Mouse (Mus musculus): Measurements from ENCODE around the gene Stxbp3. TPM values are rescaled to one million over a fixed set of nuclear protein-coding genes. Genes with fewer than 3 reads are reported as not detected.

The Stxbp3 gene
- polyA plus RNA-seq, 1 experiment from 2014 or later = 27.8 TPM

DNA sequence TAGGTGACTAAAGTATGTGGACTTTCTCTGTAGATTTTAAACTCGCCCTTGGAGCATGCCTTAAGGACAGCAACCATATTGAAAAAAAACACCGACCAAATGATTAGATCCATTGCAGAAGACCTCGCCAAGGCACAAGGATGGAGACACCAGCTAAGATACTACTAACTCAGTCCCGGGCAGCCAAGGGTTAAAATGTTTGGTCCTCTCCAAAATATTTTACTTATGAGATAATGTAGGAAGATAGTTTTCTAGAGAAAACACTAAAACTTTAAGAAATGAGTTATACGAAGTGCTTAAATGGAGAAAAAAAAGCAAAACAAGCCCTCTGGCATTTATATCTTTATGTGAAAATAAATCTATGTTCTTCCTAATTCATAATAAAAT lies 58.4 kb downstream of the Stxbp3 start:
- Histone ChIP-seq H3K36me3 (no peaks in the 10 kb centered on the region), H3K27me3 (replicated peaks) (no peaks in the 10 kb centered on the region), H3K4me2 (no peak overlapping the region), H3K27ac (ENCODE audit: poor library complexity, severe bottlenecking) (no peak overlapping the region), H3K9me3 (replicated peaks) (peaks cover 12% of the 10 kb centered on the region), H3K4me1 (replicated peaks) (peaks cover 6% of the 10 kb centered on the region), H3K9ac (no peak overlapping the region), H3K4me3 (no peak overlapping the region)
- WGBS = 62% methylated on average over 5 of the region's 5 CpGs
- no peak for ATAC-seq (ENCODE audit: insufficient number of reproducible peaks, low FRiP score)

DNA sequence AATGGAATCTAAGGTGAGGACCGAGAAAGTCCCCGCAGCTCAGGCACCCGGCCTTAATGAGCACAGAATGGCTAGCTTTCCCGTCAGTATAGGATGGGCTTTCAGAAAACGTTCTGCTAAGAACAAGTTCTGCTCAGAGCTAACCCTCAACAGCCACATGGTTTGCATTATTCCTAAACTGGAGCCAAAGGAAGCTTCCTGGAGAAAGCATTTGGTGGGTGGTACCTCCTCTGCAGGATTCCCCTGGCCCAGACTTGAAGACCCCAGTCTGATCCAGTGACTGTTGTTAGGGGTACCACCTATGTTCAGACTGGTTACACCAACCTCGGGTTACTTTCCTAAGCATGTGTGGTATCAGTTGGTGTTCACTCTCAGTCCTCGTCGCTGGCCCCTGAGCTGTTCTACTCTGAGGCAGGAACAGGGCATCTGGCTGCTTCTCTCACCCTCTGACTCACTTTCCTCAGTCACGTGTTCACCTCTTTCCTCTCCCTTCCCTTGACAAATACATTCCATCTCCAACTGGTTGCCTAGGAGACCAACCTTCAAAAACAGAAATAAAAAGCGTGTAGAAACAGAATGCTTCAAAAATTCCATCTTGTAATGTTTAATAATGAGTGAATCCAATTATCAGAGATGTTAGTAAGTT lies 59.0 kb downstream of the Stxbp3 start:
- no peaks in the 10 kb centered on the region for H3K36me3 ChIP-seq
- no peak overlapping the region for H3K4me2 ChIP-seq
- 60% methylated on average over 10 of the region's 10 CpGs for WGBS
- peaks cover 6% of the 10 kb centered on the region for H3K4me1 ChIP-seq (replicated peaks)
- no peak overlapping the region for H3K9ac ChIP-seq
- H3K27ac ChIP-seq (ENCODE audit: poor library complexity, severe bottlenecking) = peak overlapping the region; percentile 38; the same call in 1 of the 2 replicates
- no peak overlapping the region for H3K4me3 ChIP-seq
- H3K9me3 ChIP-seq (replicated peaks) = peaks cover 12% of the 10 kb centered on the region
- peak; percentile 64; the same call in 1 of the 2 replicates for ATAC-seq (ENCODE audit: insufficient number of reproducible peaks, low FRiP score)
- H3K27me3 ChIP-seq (replicated peaks) = no peaks in the 10 kb centered on the region

GRCm38 (mm10) chr3:108778761-108779540 lies 61.4 kb downstream of the Stxbp3 start:
- Histone ChIP-seq H3K27ac (ENCODE audit: poor library complexity, severe bottlenecking) (no peak overlapping the region), H3K4me1 (replicated peaks) (peaks cover 6% of the 10 kb centered on the region), H3K4me3 (no peak overlapping the region), H3K27me3 (replicated peaks) (0 out of 2 replicates have a peak, but pooled peaks cover 6% of the 10 kb centered on the region), H3K9ac (no peak overlapping the region), H3K4me2 (no peak overlapping the region), H3K9me3 (replicated peaks) (no peaks in the 10 kb centered on the region), H3K36me3 (no peaks in the 10 kb centered on the region)
- 71% methylated on average over 4 of the region's 4 CpGs for WGBS
- ATAC-seq (ENCODE audit: insufficient number of reproducible peaks, low FRiP score) = no peak

- Histone ChIP-seq H3K4me2 (no peak overlapping the region), H3K9ac (no peak overlapping the region), H3K27ac (ENCODE audit: poor library complexity, severe bottlenecking) (no peak overlapping the region), H3K4me1 (replicated peaks) (peaks cover 6% of the 10 kb centered on the region), H3K27me3 (replicated peaks) (0 out of 2 replicates have a peak, but pooled peaks cover 6% of the 10 kb centered on the region), H3K36me3 (no peaks in the 10 kb centered on the region), H3K4me3 (no peak overlapping the region), H3K9me3 (replicated peaks) (no peaks in the 10 kb centered on the region)
- 77% methylated on average over 3 of the region's 3 CpGs for WGBS
- ATAC-seq (ENCODE audit: insufficient number of reproducible peaks, low FRiP score) = no peak
Observed at GRCm38 (mm10) chr3:108772811-108773210, 67.5 kb downstream of the Stxbp3 start.

GRCm38 (mm10) chr3:108772211-108772610 lies 68.1 kb downstream of the Stxbp3 start:
- H3K4me3 ChIP-seq = no peak overlapping the region

GRCm38 (mm10) chr3:108770725-108771368 lies 69.5 kb downstream of the Stxbp3 start:
- 29% methylated on average over 6 of the region's 6 CpGs for WGBS
- Histone ChIP-seq H3K27ac (ENCODE audit: poor library complexity, severe bottlenecking) (no peak overlapping the region), H3K4me2 (no peak overlapping the region), H3K9ac (no peak overlapping the region), H3K4me1 (replicated peaks) (peaks cover 6% of the 10 kb centered on the region), H3K36me3 (no peaks in the 10 kb centered on the region), H3K9me3 (replicated peaks) (no peaks in the 10 kb centered on the region), H3K27me3 (replicated peaks) (0 out of 2 replicates have a peak, but pooled peaks cover 3% of the 10 kb centered on the region), H3K4me3 (no peak overlapping the region)
- ATAC-seq (ENCODE audit: insufficient number of reproducible peaks, low FRiP score) = peak; percentile 56; the same call in 1 of the 2 replicates

More at GRCm38 (mm10) chr3:108772211-108772610, 68.1 kb downstream of the Stxbp3 start:
- H3K36me3 ChIP-seq = no peaks in the 10 kb centered on the region
- H3K4me2 ChIP-seq = no peak overlapping the region
- ATAC-seq (ENCODE audit: insufficient number of reproducible peaks, low FRiP score) = no peak
- H3K9me3 ChIP-seq (replicated peaks) = no peaks in the 10 kb centered on the region
- peaks cover 6% of the 10 kb centered on the region for H3K4me1 ChIP-seq (replicated peaks)
- 0 out of 2 replicates have a peak, but pooled peaks cover 6% of the 10 kb centered on the region for H3K27me3 ChIP-seq (replicated peaks)
- 76% methylated on average over 13 of the region's 13 CpGs for WGBS
- H3K9ac ChIP-seq = no peak overlapping the region
- H3K27ac ChIP-seq (ENCODE audit: poor library complexity, severe bottlenecking) = no peak overlapping the region

- Histone ChIP-seq H3K4me1 (replicated peaks) (peaks cover 12% of the 10 kb centered on the region), H3K36me3 (no peaks in the 10 kb centered on the region), H3K9ac (no peak overlapping the region), H3K9me3 (replicated peaks) (no peaks in the 10 kb centered on the region), H3K27ac (ENCODE audit: poor library complexity, severe bottlenecking) (no peak overlapping the region), H3K27me3 (replicated peaks) (no peaks in the 10 kb centered on the region), H3K4me2 (no peak overlapping the region), H3K4me3 (no peak overlapping the region)
- ATAC-seq (ENCODE audit: insufficient number of reproducible peaks, low FRiP score) = no peak
- WGBS = 67% methylated on average over 6 of the region's 6 CpGs
Observed at GRCm38 (mm10) chr3:108769547-108769946, 70.8 kb downstream of the Stxbp3 start.

DNA sequence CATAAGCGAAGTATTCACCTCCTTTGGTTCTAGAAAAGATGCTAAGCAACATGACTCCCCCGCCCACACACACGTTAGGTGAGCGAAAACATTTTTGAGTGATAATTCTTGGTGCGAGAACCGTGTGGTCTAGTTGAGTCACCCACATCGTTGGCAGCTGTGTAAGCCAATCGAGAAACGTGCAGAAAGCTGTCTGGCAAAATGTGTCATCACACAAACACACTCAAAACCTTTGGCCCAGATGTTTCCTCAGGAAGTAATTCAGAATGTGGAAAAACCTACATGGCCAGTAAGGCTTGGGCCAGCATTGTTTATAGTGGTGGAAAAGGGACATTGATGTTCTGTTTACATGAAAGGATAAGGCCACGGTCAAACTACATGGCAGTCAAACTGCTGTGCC lies 72.9 kb downstream of the Stxbp3 start:
- Histone ChIP-seq H3K9ac (no peak overlapping the region), H3K36me3 (no peaks in the 10 kb centered on the region), H3K4me1 (replicated peaks) (peaks cover 12% of the 10 kb centered on the region), H3K27ac (ENCODE audit: poor library complexity, severe bottlenecking) (no peak overlapping the region), H3K4me2 (no peak overlapping the region), H3K9me3 (replicated peaks) (no peaks in the 10 kb centered on the region), H3K4me3 (no peak overlapping the region), H3K27me3 (replicated peaks) (no peaks in the 10 kb centered on the region)
- WGBS = 55% methylated on average over 10 of the region's 10 CpGs
- no peak for ATAC-seq (ENCODE audit: insufficient number of reproducible peaks, low FRiP score)

DNA sequence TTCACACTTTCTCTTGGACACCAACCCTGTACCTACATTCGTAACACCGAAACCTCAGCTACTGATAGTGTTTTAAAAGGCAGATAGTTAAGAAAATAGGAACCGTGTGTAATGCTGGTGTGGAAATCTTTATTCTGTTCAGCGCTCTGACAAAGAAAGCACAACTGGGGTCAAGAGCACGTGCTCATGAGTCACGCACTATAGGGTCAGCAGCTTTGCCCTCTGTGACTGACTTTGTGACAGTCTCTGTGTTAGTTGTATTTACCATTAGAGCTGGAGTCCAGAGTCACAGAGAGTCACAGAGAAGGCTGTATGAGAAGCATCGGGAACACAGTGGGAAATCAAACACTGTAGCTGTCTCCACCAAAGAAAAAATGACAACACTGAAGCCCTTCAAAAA lies 73.4 kb downstream of the Stxbp3 start:
- ATAC-seq (ENCODE audit: insufficient number of reproducible peaks, low FRiP score) = no peak
- H3K4me3 ChIP-seq = no peak overlapping the region
- 72% methylated on average over 7 of the region's 7 CpGs for WGBS
- no peaks in the 10 kb centered on the region for H3K9me3 ChIP-seq (replicated peaks)
- H3K4me2 ChIP-seq = no peak overlapping the region
- H3K27ac ChIP-seq (ENCODE audit: poor library complexity, severe bottlenecking) = no peak overlapping the region
- no peak overlapping the region for H3K9ac ChIP-seq
- H3K4me1 ChIP-seq (replicated peaks) = peaks cover 12% of the 10 kb centered on the region
- no peaks in the 10 kb centered on the region for H3K36me3 ChIP-seq
- H3K27me3 ChIP-seq (replicated peaks) = no peaks in the 10 kb centered on the region

DNA sequence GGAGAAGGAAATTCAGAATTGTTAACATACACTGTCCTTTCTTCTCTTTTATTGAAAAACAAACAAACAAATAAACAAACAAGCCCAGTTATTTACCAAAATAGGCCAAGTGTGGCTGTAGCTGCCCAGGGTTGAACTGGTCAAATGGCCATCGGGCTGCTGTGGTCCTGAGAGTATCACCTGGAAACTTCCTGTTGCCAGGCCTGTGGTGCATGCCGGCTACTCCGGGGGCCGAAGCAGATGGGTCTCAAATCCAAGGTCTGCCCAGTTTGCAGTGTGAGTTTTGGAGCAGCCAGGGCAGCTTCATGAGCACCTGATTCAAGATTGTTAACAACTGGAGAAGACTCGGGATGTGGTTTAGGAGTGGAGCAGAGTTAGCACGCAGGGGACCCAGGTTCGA lies 74.8 kb downstream of the Stxbp3 start:
- Histone ChIP-seq H3K9me3 (replicated peaks) (no peaks in the 10 kb centered on the region), H3K4me3 (no peak overlapping the region), H3K27me3 (replicated peaks) (no peaks in the 10 kb centered on the region; the same call in 1 of the 2 replicates), H3K9ac (no peak overlapping the region), H3K27ac (ENCODE audit: poor library complexity, severe bottlenecking) (no peak overlapping the region), H3K36me3 (no peaks in the 10 kb centered on the region), H3K4me2 (no peak overlapping the region), H3K4me1 (replicated peaks) (peaks cover 6% of the 10 kb centered on the region; the same call in 1 of the 2 replicates)
- WGBS = 82% methylated on average over 7 of the region's 7 CpGs
- ATAC-seq (ENCODE audit: insufficient number of reproducible peaks, low FRiP score) = no peak

DNA sequence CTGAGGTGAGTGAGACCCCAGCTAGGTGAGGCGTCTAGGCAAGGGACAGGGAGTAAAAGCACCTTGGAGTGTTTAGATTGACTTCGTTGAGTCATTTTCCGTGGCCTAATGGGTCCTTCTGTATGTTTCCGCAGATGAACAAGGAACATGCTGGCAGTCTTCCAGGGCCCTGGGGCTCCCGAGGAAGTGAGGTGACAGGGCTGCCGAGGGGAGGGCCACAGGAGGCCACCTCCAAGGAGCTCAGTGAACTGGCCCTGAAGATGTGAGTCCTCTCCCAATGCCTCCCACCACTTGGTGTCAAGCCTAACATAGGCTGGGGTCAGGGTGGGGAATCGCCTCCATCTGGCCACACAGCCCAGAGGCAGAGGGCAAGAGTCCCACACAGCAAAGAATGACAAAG lies 75.3 kb downstream of the Stxbp3 start:
- Histone ChIP-seq H3K4me3 (no peak overlapping the region), H3K4me2 (no peak overlapping the region), H3K36me3 (no peaks in the 10 kb centered on the region), H3K27ac (ENCODE audit: poor library complexity, severe bottlenecking) (no peak overlapping the region), H3K27me3 (replicated peaks) (peaks cover 5% of the 10 kb centered on the region; the same call in 1 of the 2 replicates), H3K9me3 (replicated peaks) (no peaks in the 10 kb centered on the region), H3K9ac (no peak overlapping the region), H3K4me1 (replicated peaks) (peaks cover 6% of the 10 kb centered on the region; the same call in 1 of the 2 replicates)
- 48% methylated on average over 7 of the region's 7 CpGs for WGBS
- ATAC-seq (ENCODE audit: insufficient number of reproducible peaks, low FRiP score) = 0 out of 2 replicates have a peak, but pooled peaks have one; percentile 37

Data from heart, embryonic 12.5 days (tissue).